Mouse (Mus musculus): Measurements from ENCODE around the gene Pla2g5.
"Not testable (repeated sequence)": the region's sequence is repeated elsewhere in the genome, so short reads cannot be mapped to it uniquely, and the experiment has no call there.

Gene Pla2g5

GRCm38 (mm10) chr4:138863344-138863998 lies at the start of gene Pla2g5:
Gene Pla2g5, minus strand, starts transcription at chr4:138863482.
- no peak for DNase-seq (ENCODE audit: low spot score in 2 of 2)

- no peak for DNase-seq (ENCODE audit: low spot score in 2 of 2)
Measured at GRCm38 (mm10) chr4:138905624-138906337, 42.5 kb upstream of the Pla2g5 start.

GRCm38 (mm10) chr4:138899361-138899760 lies 36.1 kb upstream of the Pla2g5 start:
- DNase-seq (ENCODE audit: low spot score in 2 of 2) = peak in 1 of 2 experiments; percentile 52

GRCm38 (mm10) chr4:138893789-138894188 lies 30.5 kb upstream of the Pla2g5 start:
- DNase-seq (ENCODE audit: low spot score in 2 of 2) = not testable (repeated sequence)

GRCm38 (mm10) chr4:138892655-138893054 lies 29.4 kb upstream of the Pla2g5 start:
- no peak for DNase-seq (ENCODE audit: low spot score in 2 of 2)

GRCm38 (mm10) chr4:138889635-138890034 lies 26.4 kb upstream of the Pla2g5 start:
- DNase-seq (ENCODE audit: low spot score in 2 of 2) = no peak

GRCm38 (mm10) chr4:138889165-138889564 lies 25.9 kb upstream of the Pla2g5 start:
- no peak for DNase-seq (ENCODE audit: low spot score in 2 of 2)

GRCm38 (mm10) chr4:138884261-138884660 lies 21.0 kb upstream of the Pla2g5 start:
- DNase-seq (ENCODE audit: low spot score in 2 of 2) = peak; percentile 85 to 92

- no peak for DNase-seq (ENCODE audit: low spot score in 2 of 2)
Measured at GRCm38 (mm10) chr4:138882179-138882578, 18.9 kb upstream of the Pla2g5 start.

- DNase-seq (ENCODE audit: low spot score in 2 of 2) = no peak
Measured at GRCm38 (mm10) chr4:138880811-138881584, 17.7 kb upstream of the Pla2g5 start.

GRCm38 (mm10) chr4:138879808-138880207 lies 16.5 kb upstream of the Pla2g5 start:
- DNase-seq (ENCODE audit: low spot score in 2 of 2) = no peak

GRCm38 (mm10) chr4:138878783-138879182 lies 15.5 kb upstream of the Pla2g5 start:
- no peak for DNase-seq (ENCODE audit: low spot score in 2 of 2)

GRCm38 (mm10) chr4:138877731-138878130 lies 14.4 kb upstream of the Pla2g5 start, which contains the start of gene Pla2g2e:
Gene Pla2g2e, plus strand, starts transcription at chr4:138877942.
- DNase-seq (ENCODE audit: low spot score in 2 of 2) = no peak

- DNase-seq (ENCODE audit: low spot score in 2 of 2) = no peak
Measured at GRCm38 (mm10) chr4:138875986-138876385, 12.7 kb upstream of the Pla2g5 start.

GRCm38 (mm10) chr4:138875275-138875674 lies 12.0 kb upstream of the Pla2g5 start:
- not testable (repeated sequence) for DNase-seq (ENCODE audit: low spot score in 2 of 2)

- no peak for DNase-seq (ENCODE audit: low spot score in 2 of 2)
Measured at GRCm38 (mm10) chr4:138873864-138874263, 10.6 kb upstream of the Pla2g5 start, which contains the start of gene Gm13030. Gene Gm13030, minus strand, starts transcription at chr4:138873964.

GRCm38 (mm10) chr4:138868666-138869065 lies 5.4 kb upstream of the Pla2g5 start:
- DNase-seq (ENCODE audit: low spot score in 2 of 2) = no peak

GRCm38 (mm10) chr4:138866413-138866812 lies 3.1 kb upstream of the Pla2g5 start:
- DNase-seq (ENCODE audit: low spot score in 2 of 2) = peak; percentile 73 to 86

- DNase-seq (ENCODE audit: low spot score in 2 of 2) = no peak
Measured at GRCm38 (mm10) chr4:138865991-138866390, 2.7 kb upstream of the Pla2g5 start.

GRCm38 (mm10) chr4:138865092-138865491 lies 1.8 kb upstream of the Pla2g5 start:
- DNase-seq (ENCODE audit: low spot score in 2 of 2) = no peak

GRCm38 (mm10) chr4:138859728-138860127 lies 3.6 kb downstream of the Pla2g5 start:
- DNase-seq (ENCODE audit: low spot score in 2 of 2) = peak in 1 of 2 experiments; percentile 74

GRCm38 (mm10) chr4:138859245-138859644 lies 4.0 kb downstream of the Pla2g5 start:
- DNase-seq (ENCODE audit: low spot score in 2 of 2) = no peak

All from frontal cortex, postnatal 36 days (tissue).